Mouse (Mus musculus): ENCODE results near the gene Elane. TPM values are rescaled to one million over a fixed set of nuclear protein-coding genes. Genes with fewer than 3 reads are reported as not detected.

The Elane gene
- total RNA-seq, 4 experiments from 2014 or later: not detected

GRCm38 (mm10) chr10:79914131-79914947 lies 28.3 kb downstream of the Elane start:
- no peak for DNase-seq (ENCODE audit: low spot score in 2 of 2)

- no peak for DNase-seq (ENCODE audit: low spot score in 2 of 2)
These were observed 29.0 kb downstream of the Elane start for GRCm38 (mm10) chr10:79914948-79915596.

- no peak for DNase-seq (ENCODE audit: low spot score in 2 of 2)
These were observed 30.0 kb downstream of the Elane start for GRCm38 (mm10) chr10:79916081-79916480.

- peak; percentile 60 to 77 for DNase-seq (ENCODE audit: low spot score in 2 of 2)
These were observed 30.9 kb downstream of the Elane start, which contains the start of gene Kiss1r for GRCm38 (mm10) chr10:79916808-79917531. Gene Kiss1r (plus strand): TSS chr10:79916971.

- DNase-seq (ENCODE audit: low spot score in 2 of 2): no peak
These were observed 31.6 kb downstream of the Elane start for GRCm38 (mm10) chr10:79917532-79918100.

- no peak for DNase-seq (ENCODE audit: low spot score in 2 of 2)
These were observed 32.4 kb downstream of the Elane start for GRCm38 (mm10) chr10:79918231-79919078.

- DNase-seq (ENCODE audit: low spot score in 2 of 2): no peak
These were observed 33.3 kb downstream of the Elane start for GRCm38 (mm10) chr10:79919251-79919849.

GRCm38 (mm10) chr10:79920056-79920890 lies 34.2 kb downstream of the Elane start:
- no peak for DNase-seq (ENCODE audit: low spot score in 2 of 2)

- DNase-seq (ENCODE audit: low spot score in 2 of 2): no peak
These were observed 35.0 kb downstream of the Elane start, which contains the start of gene R3hdm4 for GRCm38 (mm10) chr10:79920958-79921535. Gene R3hdm4 (minus strand): TSS chr10:79921208.

GRCm38 (mm10) chr10:79921572-79921971 lies 35.5 kb downstream of the Elane start:
- no peak for DNase-seq (ENCODE audit: low spot score in 2 of 2)

- peak; percentile 88 to 98 for DNase-seq (ENCODE audit: low spot score in 2 of 2)
These were observed 39.1 kb downstream of the Elane start for GRCm38 (mm10) chr10:79924998-79925784.

- DNase-seq (ENCODE audit: low spot score in 2 of 2): no peak
These were observed 39.9 kb downstream of the Elane start for GRCm38 (mm10) chr10:79925785-79926490.

GRCm38 (mm10) chr10:79926491-79927323 lies 40.7 kb downstream of the Elane start, which contains the start of gene Arid3a:
Gene Arid3a (plus strand): TSS chr10:79927043.
- DNase-seq (ENCODE audit: low spot score in 2 of 2): peak; percentile 77 to 80

- no peak for DNase-seq (ENCODE audit: low spot score in 2 of 2)
These were observed 41.4 kb downstream of the Elane start for GRCm38 (mm10) chr10:79927324-79928029.

- DNase-seq (ENCODE audit: low spot score in 2 of 2): no peak
These were observed 42.1 kb downstream of the Elane start for GRCm38 (mm10) chr10:79928030-79928694.

Data from layer of hippocampus, adult 8-10 months (tissue).